Mouse (Mus musculus) testis, adult 10 weeks (tissue): ENCODE data around the gene E130311K13Rik. TPM values are rescaled to one million over a fixed set of nuclear protein-coding genes. Genes with fewer than 3 reads are reported as not detected.

Experiments used
- polyA plus RNA-seq: library from polyadenylated mRNA; stranded (reverse); fragments of 350-450 nt; fragmentation: Illumina TruSeq; extraction: RNeasy Lipid Tissue Mini Kit (QIAGEN cat#74804); gene quantifications from one replicate; pipeline ENCODE4 v1.2.3, GENCODE M21; 2014; ENCODE audit warnings: low read depth, low replicate concordance

The E130311K13Rik gene
- polyA plus RNA-seq, result 4.9 TPM

DNA sequence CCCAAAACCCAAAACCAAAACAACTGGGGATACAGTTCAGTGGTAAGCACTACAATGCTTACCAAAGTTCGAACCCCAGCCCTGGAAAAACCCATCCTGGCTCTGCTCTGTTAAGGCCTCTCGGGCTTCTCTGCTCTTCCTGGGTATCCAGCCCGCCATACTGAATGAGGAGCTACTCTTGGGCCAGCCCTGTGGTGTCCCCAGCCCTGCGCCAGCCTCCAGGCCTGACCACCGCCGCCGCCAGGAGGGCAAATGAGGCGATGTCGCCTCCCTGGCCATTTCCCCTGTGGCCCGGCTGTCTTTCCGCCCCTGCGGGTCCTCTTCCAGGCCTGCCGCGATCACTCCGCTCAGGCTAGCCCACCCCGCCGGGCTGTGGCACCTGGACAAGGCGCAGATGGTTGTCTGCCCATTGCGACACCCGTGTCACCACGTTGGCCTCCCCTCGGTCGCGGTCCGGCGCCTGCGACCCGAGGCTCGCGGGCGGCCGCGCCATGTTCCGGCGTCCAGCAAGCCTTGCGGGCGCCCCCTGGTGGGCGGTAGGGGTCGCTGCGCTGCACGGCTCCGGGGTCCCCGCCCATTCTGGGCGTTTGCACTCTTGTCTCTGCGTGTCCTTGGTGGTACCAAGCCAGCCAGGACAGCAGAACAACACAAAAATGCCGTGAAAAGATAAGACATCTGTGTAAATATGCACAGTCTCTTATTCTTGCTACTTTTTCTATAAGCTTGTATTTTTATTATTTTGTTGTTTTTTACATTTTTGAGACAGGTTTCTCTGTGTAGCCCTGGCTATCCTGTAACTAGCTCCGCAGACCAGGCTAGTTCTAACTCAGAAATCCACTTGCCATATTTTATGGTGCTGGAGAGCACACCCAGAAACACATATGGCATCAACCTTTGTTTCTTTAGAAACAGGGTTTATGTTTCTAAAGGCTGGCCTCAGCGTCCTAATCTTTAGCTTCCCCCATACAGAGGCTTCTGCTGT is at the start of gene E130311K13Rik:
Gene E130311K13Rik (minus strand): TSS at position 595 of the 982 bp plus-strand sequence.

DNA sequence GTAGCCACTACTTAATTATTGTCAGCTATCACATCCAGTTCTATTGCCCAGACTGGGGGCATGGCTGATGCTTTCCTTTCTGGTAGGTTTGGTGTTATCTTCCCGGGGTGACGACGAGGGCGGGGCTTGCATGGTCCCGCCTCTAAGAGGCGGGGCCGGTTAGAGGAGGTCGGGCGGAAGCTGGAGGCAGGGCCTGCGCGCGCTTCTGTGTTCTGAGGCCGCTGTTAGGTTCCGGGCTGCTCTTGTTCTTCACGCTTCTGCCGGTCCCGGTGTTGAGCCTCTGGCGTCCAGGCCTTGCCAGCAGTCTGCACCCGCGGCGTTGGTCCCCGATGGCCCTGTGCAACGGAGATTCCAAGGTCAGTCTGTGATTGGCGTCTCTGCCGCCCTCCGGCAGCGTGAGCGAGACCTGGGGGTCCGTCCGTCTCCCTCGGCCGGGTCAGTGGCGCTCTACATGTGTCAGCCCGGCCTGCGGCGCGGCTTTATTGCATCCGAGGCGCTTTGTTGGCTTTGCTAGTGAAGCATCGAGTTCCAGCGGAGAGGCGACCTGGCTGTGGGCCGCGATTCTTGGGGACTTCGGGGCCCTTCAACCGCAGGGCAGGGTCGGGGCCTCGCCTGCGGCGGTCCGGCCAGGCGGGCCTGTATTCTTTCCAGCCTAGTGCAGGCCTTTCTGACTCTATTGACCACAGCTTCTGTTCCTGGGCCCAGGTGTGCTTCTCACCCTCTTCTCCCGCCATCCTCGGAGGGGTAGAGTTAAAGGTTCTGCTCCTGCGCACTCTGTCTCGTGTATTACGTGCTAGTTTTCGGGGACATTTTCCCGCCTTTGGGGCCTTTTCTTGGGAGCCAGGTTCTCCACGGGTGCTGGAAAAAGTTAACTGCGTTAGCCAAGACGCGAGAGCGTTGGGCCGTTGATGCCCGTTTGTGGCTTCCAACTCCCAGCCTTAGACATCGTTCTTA is 47.0 kb upstream of the E130311K13Rik start, which contains the start of gene Gmps:
Gene Gmps (plus strand): TSS at position 152 of the 954 bp plus-strand sequence.

DNA sequence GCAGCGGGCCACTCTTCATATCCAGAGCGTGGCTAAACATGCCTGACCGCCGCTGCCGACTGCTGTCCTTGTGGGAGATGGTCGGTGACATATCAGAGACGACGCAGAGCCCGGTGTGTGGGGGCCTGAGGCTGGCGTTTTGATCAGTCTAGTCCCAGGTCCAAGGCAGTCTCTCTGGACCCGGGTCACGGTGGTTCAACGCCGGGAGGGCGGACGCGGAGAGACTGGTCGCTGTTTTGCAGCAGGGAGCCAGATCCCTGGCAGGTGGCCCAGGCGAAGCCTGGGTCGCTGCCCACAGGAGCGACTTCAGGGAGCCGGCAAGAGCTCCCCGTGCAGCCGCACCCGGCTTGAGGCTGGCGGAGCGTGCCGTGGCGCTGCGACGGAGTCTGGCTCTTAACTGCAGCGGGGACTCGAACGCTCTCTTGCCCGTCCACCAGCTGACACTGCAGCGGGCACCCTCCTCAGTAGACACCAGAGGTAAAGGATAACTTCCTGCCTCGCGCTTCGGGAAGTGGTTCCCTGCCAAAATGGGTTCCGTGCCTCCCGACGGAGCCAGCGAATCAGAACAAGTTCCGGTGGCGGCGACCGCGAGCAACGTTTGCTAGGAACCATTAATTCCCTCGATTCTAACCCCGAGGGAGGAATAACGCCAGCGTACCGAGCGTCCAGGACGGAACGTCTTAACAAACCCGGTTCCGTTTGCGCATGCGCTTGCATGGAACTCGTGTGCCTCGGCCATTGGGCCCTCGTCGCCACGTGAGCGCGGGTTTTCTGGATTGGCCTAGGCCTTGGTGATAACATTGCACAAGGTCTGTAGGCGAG is 35.0 kb upstream of the E130311K13Rik start, which contains the start of gene Slc33a1:
Gene Slc33a1 (minus strand): TSS at position 669 of the 822 bp plus-strand sequence.

DNA sequence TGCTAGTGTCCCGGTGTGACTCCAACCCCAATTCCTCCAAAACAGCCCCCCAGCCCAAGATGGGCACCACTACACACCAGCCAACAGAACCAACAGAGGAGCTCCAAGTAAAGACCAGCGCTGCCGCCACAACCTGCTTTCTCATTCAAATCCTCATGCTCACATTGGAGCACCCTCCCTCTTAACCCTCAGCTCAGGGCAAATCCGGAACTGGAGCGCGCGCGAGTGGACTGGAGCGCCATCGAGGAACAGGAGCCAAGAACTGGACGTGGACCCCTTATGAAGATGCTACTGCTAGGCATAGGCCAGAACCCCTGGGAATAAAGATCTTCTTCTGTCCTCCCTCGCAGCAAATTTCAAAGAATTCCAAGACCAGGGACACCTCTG is 30.0 kb downstream of the E130311K13Rik start, which contains the start of gene Plch1:
Gene Plch1 (minus strand): TSS at position 164 of the 387 bp plus-strand sequence.

Other genes with a start within 250 kb of the E130311K13Rik start
- 1.0 TPM for gene Plch1, start 30.0 kb downstream of the E130311K13Rik start, polyA plus RNA-seq
- gene Slc33a1, start 35.3 kb upstream of the E130311K13Rik start, polyA plus RNA-seq, result 49.5 TPM
- gene Gmps, start 46.6 kb upstream of the E130311K13Rik start, polyA plus RNA-seq, result 214 TPM
- gene Vmn2r1, start 152.1 kb upstream of the E130311K13Rik start, polyA plus RNA-seq, result 0.49 TPM
- not detected for gene Vmn2r2, start 212.5 kb upstream of the E130311K13Rik start, polyA plus RNA-seq